Mouse (Mus musculus) C2C12 (cell line): ENCODE data around the gene Car11.

ENCODE experiments used
- CEBPB ChIP-seq: IDR thresholded peaks from one replicate; pipeline ENCODE4 v1.6.1; 2011; ENCODE audit warnings: low read depth, mild to moderate bottlenecking, control low read depth, moderate library complexity
- CTCF ChIP-seq: IDR thresholded peaks from one replicate; pipeline ENCODE4 v1.5.1; 2011; ENCODE audit not compliant: control insufficient read depth, insufficient read depth, insufficient read length
- FOSL1 ChIP-seq: IDR thresholded peaks from one replicate; pipeline ENCODE4 v1.8.0; 2011; ENCODE audit warnings: mild to moderate bottlenecking, low read length; ENCODE audit not compliant: poor library complexity, insufficient read depth, severe bottlenecking
- MAX ChIP-seq: IDR thresholded peaks from one replicate; pipeline ENCODE4 v1.6.1; 2011; ENCODE audit warnings: mild to moderate bottlenecking, control low read depth
- MYOD1 ChIP-seq: IDR thresholded peaks from one replicate; pipeline ENCODE4 v1.6.1; 2011; ENCODE audit warnings: low read depth; ENCODE audit not compliant: control insufficient read depth, insufficient read length
- MYOG ChIP-seq: IDR thresholded peaks from one replicate; pipeline ENCODE4 v1.6.1; 2011; ENCODE audit not compliant: control insufficient read depth, insufficient read length; ENCODE audit errors: extremely low read depth
- USF1 ChIP-seq: IDR thresholded peaks from one replicate; pipeline ENCODE4 v1.6.1; 2011; ENCODE audit warnings: low read depth, mild to moderate bottlenecking, control low read depth, moderate library complexity

GRCm38 (mm10) chr7:45708221-45708761 is 8.6 kb downstream of the Car11 start:
- TF ChIP-seq CTCF: no peak
- TF ChIP-seq MYOG: no peak
- no peak for TF ChIP-seq MYOD1
- no peak for TF ChIP-seq CEBPB
- TF ChIP-seq MAX: no peak
- TF ChIP-seq USF1: no peak
- no peak for TF ChIP-seq FOSL1
